Mouse (Mus musculus) MEL (cell line): ENCODE results near the gene Ano10. TPM values are rescaled to one million over a fixed set of nuclear protein-coding genes. Genes with fewer than 3 reads are reported as not detected.

Experiments used
- DNase-seq: peaks from one replicate; pipeline ENCODE4 v3.0.0; 2011; ENCODE audit warnings: low read depth, low spot score
- H3K27ac ChIP-seq: 2 replicates; pipeline ENCODE4 v1.5.1; 2012; ENCODE audit warnings: low read depth, mild to moderate bottlenecking, control low read depth, low read length, moderate library complexity; ENCODE audit not compliant: control insufficient read depth
- H3K27me3 ChIP-seq, 2 experiments: fragments of 150-350 bp in 1 of 2; sonication (generic) in 1 of 2; 2 replicates each; pipeline ENCODE4 v1.6.1; 2012; ENCODE audit warnings: low read length in 2 of 2, mild to moderate bottlenecking in 2 of 2, improper control_type of control experiment in 1 of 2, moderate library complexity in 1 of 2; ENCODE audit not compliant: insufficient read depth in 2 of 2, control insufficient read depth in 1 of 2
- H3K36me3 ChIP-seq, 2 experiments: 2 replicates each; pipeline ENCODE4 v1.6.1; 2012 to 2014; ENCODE audit warnings: low read length in 2 of 2, improper control_type of control experiment in 1 of 2, inconsistent platforms in 1 of 2, mild to moderate bottlenecking in 1 of 2; ENCODE audit not compliant: insufficient read depth in 2 of 2, control insufficient read depth in 1 of 2
- H3K4me1 ChIP-seq, 2 experiments: fragments of 150-350 bp in 1 of 2; sonication (generic) in 1 of 2; 2 replicates each; pipeline ENCODE4 v1.6.1; 2012; ENCODE audit warnings: low read length in 2 of 2, improper control_type of control experiment in 1 of 2, mild to moderate bottlenecking in 1 of 2; ENCODE audit not compliant: insufficient read depth in 2 of 2, control insufficient read depth in 1 of 2
- H3K4me3 ChIP-seq, 2 experiments: fragments of 150-350 bp in 1 of 2; sonication (generic) in 1 of 2; 2 replicates each; pipeline ENCODE4 v1.5.1; 2012; ENCODE audit warnings: low read depth in 2 of 2, low read length in 2 of 2, mild to moderate bottlenecking in 2 of 2, moderate library complexity in 2 of 2, control low read depth in 1 of 2, improper control_type of control experiment in 1 of 2; ENCODE audit not compliant: control insufficient read depth in 1 of 2, insufficient read depth in 1 of 2
- H3K79me2 ChIP-seq: 2 replicates; pipeline ENCODE4 v1.6.1; 2012; ENCODE audit warnings: mild to moderate bottlenecking, low read length, moderate library complexity; ENCODE audit not compliant: control insufficient read depth, poor library complexity, insufficient read depth
- H3K9ac ChIP-seq: 2 replicates; pipeline ENCODE4 v1.6.1; 2012; ENCODE audit warnings: low read depth, mild to moderate bottlenecking, control low read depth, low read length, moderate library complexity; ENCODE audit not compliant: control insufficient read depth, poor library complexity, severe bottlenecking
- H3K9me3 ChIP-seq: fragments of 150-350 bp; sonication (generic); replicated peaks from 2 replicates; pipeline ENCODE4 v1.6.1; 2012; ENCODE audit warnings: mild to moderate bottlenecking, low read length, improper control_type of control experiment, moderate library complexity; ENCODE audit not compliant: insufficient read depth
- BHLHE40 ChIP-seq: IDR thresholded peaks from 2 replicates; pipeline ENCODE4 v1.6.1; 2012; ENCODE audit warnings: low read depth, mild to moderate bottlenecking, inconsistent platforms, low read length, improper control_type of control experiment, borderline replicate concordance
- E2F4 ChIP-seq: IDR thresholded peaks from 2 replicates; pipeline ENCODE4 v1.6.1; 2011; ENCODE audit warnings: low read depth, low read length, improper control_type of control experiment, borderline replicate concordance
- ELF1 ChIP-seq: IDR thresholded peaks from 2 replicates; pipeline ENCODE4 v1.6.1; 2014; ENCODE audit warnings: low read depth, mild to moderate bottlenecking, inconsistent platforms, low read length, improper control_type of control experiment, moderate library complexity
- ETS1 ChIP-seq: IDR thresholded peaks from 2 replicates; pipeline ENCODE4 v1.6.1; 2012; ENCODE audit warnings: low read depth, mild to moderate bottlenecking, inconsistent platforms, low read length, improper control_type of control experiment, moderate library complexity
- GABPA ChIP-seq: IDR thresholded peaks from 2 replicates; pipeline ENCODE4 v1.6.1; 2012; ENCODE audit warnings: low read depth, mild to moderate bottlenecking, inconsistent platforms, low read length, improper control_type of control experiment, moderate library complexity
- HCFC1 ChIP-seq: IDR thresholded peaks from 2 replicates; pipeline ENCODE4 v1.6.1; 2012; ENCODE audit warnings: low read depth, mild to moderate bottlenecking, inconsistent platforms, low read length, improper control_type of control experiment, moderate library complexity
- JUND ChIP-seq: IDR thresholded peaks from 2 replicates; pipeline ENCODE4 v1.6.1; 2011; ENCODE audit warnings: low read depth, mild to moderate bottlenecking, improper control_type of control experiment, low read length
- KAT2A ChIP-seq: conservative IDR thresholded peaks from 2 replicates; pipeline ENCODE4 v1.6.1; 2012; ENCODE audit warnings: low read depth, low read length, improper control_type of control experiment, inconsistent platforms
- MAFK ChIP-seq: IDR thresholded peaks from 2 replicates; pipeline ENCODE4 v1.6.1; 2011; ENCODE audit warnings: low read depth, mild to moderate bottlenecking, low read length, improper control_type of control experiment, borderline replicate concordance
- MAX ChIP-seq: IDR thresholded peaks from 2 replicates; pipeline ENCODE4 v1.6.1; 2011; ENCODE audit warnings: low read length, improper control_type of control experiment
- MEF2A ChIP-seq: IDR thresholded peaks from 2 replicates; pipeline ENCODE4 v1.6.1; 2014; ENCODE audit warnings: low read depth, mild to moderate bottlenecking, inconsistent platforms, low read length, improper control_type of control experiment; ENCODE audit not compliant: poor library complexity, insufficient replicate concordance, severe bottlenecking; ENCODE audit errors: extremely low read depth
- MXI1 ChIP-seq: IDR thresholded peaks from 2 replicates; pipeline ENCODE4 v1.6.1; 2011; ENCODE audit warnings: mild to moderate bottlenecking, low read depth, low read length, improper control_type of control experiment
- MYC ChIP-seq: IDR thresholded peaks from 2 replicates; pipeline ENCODE4 v1.6.1; 2011; ENCODE audit warnings: low read depth, mild to moderate bottlenecking, low read length, improper control_type of control experiment, moderate library complexity
- NRF1 ChIP-seq: IDR thresholded peaks from 2 replicates; pipeline ENCODE4 v1.6.1; 2014; ENCODE audit warnings: low read depth, mild to moderate bottlenecking, inconsistent platforms, low read length, improper control_type of control experiment, moderate library complexity; ENCODE audit not compliant: poor library complexity, insufficient read depth, severe bottlenecking
- POLR2A ChIP-seq, 2 experiments: IDR thresholded peaks; 2 replicates each; pipeline ENCODE4 v1.6.1; 2011 to 2012; ENCODE audit warnings: low read length in 2 of 2, mild to moderate bottlenecking in 2 of 2, control low read depth in 1 of 2, improper control_type of control experiment in 1 of 2, low read depth in 1 of 2, moderate library complexity in 1 of 2; ENCODE audit not compliant: control insufficient read depth in 1 of 2, insufficient read depth in 1 of 2, poor library complexity in 1 of 2
- RAD21 ChIP-seq: IDR thresholded peaks from 2 replicates; pipeline ENCODE4 v1.6.1; 2011; ENCODE audit warnings: mild to moderate bottlenecking, low read depth, low read length, improper control_type of control experiment
- SMC3 ChIP-seq: IDR thresholded peaks from 2 replicates; pipeline ENCODE4 v1.6.1; 2011; ENCODE audit warnings: low read depth, low read length, improper control_type of control experiment
- UBTF ChIP-seq: IDR thresholded peaks from 2 replicates; pipeline ENCODE4 v1.6.1; 2012; ENCODE audit warnings: low read depth, mild to moderate bottlenecking, inconsistent platforms, low read length, improper control_type of control experiment, moderate library complexity, borderline replicate concordance; ENCODE audit not compliant: insufficient read depth
- USF2 ChIP-seq, 2 experiments: IDR thresholded peaks; 2 replicates each; pipeline ENCODE4 v1.6.1; 2011 to 2012; ENCODE audit warnings: improper control_type of control experiment in 2 of 2, low read length in 2 of 2, borderline replicate concordance in 1 of 2, inconsistent platforms in 1 of 2, low read depth in 1 of 2, mild to moderate bottlenecking in 1 of 2; ENCODE audit not compliant: insufficient read depth in 1 of 2
- ZC3H11A ChIP-seq: IDR thresholded peaks from 2 replicates; pipeline ENCODE4 v1.6.1; 2012; ENCODE audit warnings: low read depth, mild to moderate bottlenecking, inconsistent platforms, low read length, improper control_type of control experiment
- ZKSCAN1 ChIP-seq: IDR thresholded peaks from 2 replicates; pipeline ENCODE4 v1.6.1; 2012; ENCODE audit warnings: low read depth, mild to moderate bottlenecking, inconsistent platforms, low read length, improper control_type of control experiment, moderate library complexity
- ZNF384 ChIP-seq: IDR thresholded peaks from 2 replicates; pipeline ENCODE4 v1.6.1; 2012; ENCODE audit warnings: low read depth, mild to moderate bottlenecking, inconsistent platforms, low read length, improper control_type of control experiment
- polyA plus RNA-seq, 2 experiments: library from polyadenylated mRNA; stranded (reverse) in 1 of 2; unstranded in 1 of 2; fragments of >175 nt in 1 of 2; fragments of >200 nt in 1 of 2; gene quantifications; 2 replicates each; pipeline versions ENCODE4 v1.2.1 to v1.2.4; 2012; ENCODE audit warnings: low replicate concordance in 2 of 2, low read depth in 1 of 2; ENCODE audit not compliant: insufficient read length in 2 of 2, insufficient read depth in 1 of 2, missing spikeins in 1 of 2
- total RNA-seq: library from RNA; depleted of rRNA; stranded (reverse); fragments of 300-350 nt; gene quantifications from 2 replicates; pipeline ENCODE4 v1.2.3, GENCODE M21; 2012; rRNA removed

Gene Ano10
- total and polyA plus RNA-seq, 3 experiments, result 0.54 to 3.1 TPM; not detected in 1

- DNase-seq, result no peak
- Histone ChIP-seq H3K4me1 (peaks cover 13 to 15% of the 10 kb centered on the region in 2 experiments), H3K27me3 (no peaks in the 10 kb centered on the region), H3K4me3 (no peak overlapping the region), H3K79me2 (0 out of 2 replicates have a peak, but pooled peaks cover 4% of the 10 kb centered on the region), H3K36me3 (peaks cover 0 to 21% of the 10 kb centered on the region in 2 experiments; a peak in 2 of 4 replicates), H3K9me3 (no peaks in the 10 kb centered on the region), H3K9ac (no peak overlapping the region), H3K27ac (no peak overlapping the region)
- TF ChIP-seq ELF1 (no peak), JUND (no peak), GABPA (no peak), ZKSCAN1 (no peak)
Observed at GRCm38 (mm10) chr9:122127271-122127785, 166.9 kb downstream of the Ano10 start.

- Histone ChIP-seq H3K4me3 (no peak overlapping the region), H3K27ac (no peak overlapping the region), H3K79me2 (0 out of 2 replicates have a peak, but pooled peaks cover 4% of the 10 kb centered on the region), H3K27me3 (no peaks in the 10 kb centered on the region), H3K36me3 (peaks cover 0 to 21% of the 10 kb centered on the region in 2 experiments; a peak in 2 of 4 replicates), H3K9ac (no peak overlapping the region), H3K9me3 (no peaks in the 10 kb centered on the region), H3K4me1 (peaks cover 13 to 15% of the 10 kb centered on the region in 2 experiments)
- TF ChIP-seq MYC, result no peak
- no peak for TF ChIP-seq ZC3H11A
- TF ChIP-seq E2F4, result no peak
- TF ChIP-seq MXI1, result no peak
- no peak for TF ChIP-seq ZNF384
- no peak for TF ChIP-seq POLR2A (IDR thresholded peaks at IDR 0.05; ENCODE audit: control insufficient read depth in 1 of 2, insufficient read depth in 1 of 2, low read depth in 1 of 2, low read length in 2 of 2, poor library complexity in 1 of 2)
- TF ChIP-seq RAD21, result no peak
- TF ChIP-seq USF2 (IDR thresholded peaks at IDR 0.05; ENCODE audit: borderline replicate concordance in 1 of 2, insufficient read depth in 1 of 2, low read depth in 1 of 2, low read length in 2 of 2), result no peak
- TF ChIP-seq MEF2A, result no peak
- TF ChIP-seq UBTF, result no peak
- no peak for TF ChIP-seq MAX
- TF ChIP-seq HCFC1, result no peak
- no peak for TF ChIP-seq SMC3
- TF ChIP-seq NRF1, result no peak
- TF ChIP-seq BHLHE40, result no peak
- no peak for TF ChIP-seq MAFK
- no peak for TF ChIP-seq ETS1
- TF ChIP-seq KAT2A, result no peak
- TF ChIP-seq ZKSCAN1, result no peak
- no peak for DNase-seq
Observed at GRCm38 (mm10) chr9:122126790-122127189, 167.4 kb downstream of the Ano10 start.

Other genes starting within 250 kb of the Ano10 start
- 10.7 and 11.8 TPM in 2 replicates for gene Snrk, start 177.2 kb downstream of the Ano10 start, total RNA-seq
- 100 to 1,000 TPM in 1 of 2 experiments, 1 to 10 TPM in 1; 9.1 to 446 TPM for gene Snrk, start 177.2 kb downstream of the Ano10 start, polyA plus RNA-seq
- 14.2 and 14.3 TPM in 2 replicates for gene Abhd5, start 57.2 kb upstream of the Ano10 start, total RNA-seq
- 10 to 100 TPM in 1 of 2 experiments, not detected in 1; 20.2 TPM for gene Abhd5, start 57.2 kb upstream of the Ano10 start, polyA plus RNA-seq